Mouse (Mus musculus) bone marrow, adult 2 months (tissue): ENCODE data around the gene Polr3g. TPM values are rescaled to one million over a fixed set of nuclear protein-coding genes. Genes with fewer than 3 reads are reported as not detected.
"Not testable (repeated sequence)": the region's sequence is repeated elsewhere in the genome, so short reads cannot be mapped to it uniquely, and the experiment has no call there.

Source experiments
- H3K27ac ChIP-seq: fragments of 200-500 bp; 2 replicates; pipeline ENCODE4 v1.5.1; 2012; ENCODE audit warnings: low read depth, mild to moderate bottlenecking, control low read depth, inconsistent platforms, low read length; ENCODE audit not compliant: control insufficient read depth, poor library complexity, insufficient read depth
- H3K4me1 ChIP-seq: fragments of 200-500 bp; 2 replicates; pipeline ENCODE4 v1.6.1; 2011; ENCODE audit warnings: low read length; ENCODE audit not compliant: control insufficient read depth, insufficient read depth
- H3K4me3 ChIP-seq: fragments of 200-500 bp; replicated peaks from 2 replicates; pipeline ENCODE3; 2011; ENCODE audit warnings: mild to moderate bottlenecking, low read depth, low read length, control low read depth; ENCODE audit not compliant: control insufficient read depth
- CTCF ChIP-seq: fragments of 200-500 bp; IDR thresholded peaks from 2 replicates; pipeline ENCODE4 v1.5.1; 2011; ENCODE audit warnings: low read length, control low read depth; ENCODE audit not compliant: control insufficient read depth, insufficient read depth
- POLR2A ChIP-seq: fragments of 200-500 bp; IDR thresholded peaks from 2 replicates; pipeline ENCODE4 v1.6.1; 2011; ENCODE audit warnings: low read depth, mild to moderate bottlenecking, control low read depth, low read length, borderline replicate concordance; ENCODE audit not compliant: control insufficient read depth
- WGBS: fragments of 180-500 bp; shearing (Covaris S2); methylation state at CpG from one replicate; pipeline ENCODE4 v1.1.7; 2018; 5-methylcytosine and 5-hydroxymethylcytosine counted together
- polyA plus RNA-seq: library from polyadenylated mRNA; stranded (reverse); fragments of >200 nt; gene quantifications from 2 replicates; pipeline ENCODE4 v1.2.4, GENCODE M21; 2011; ENCODE audit warnings: low replicate concordance; ENCODE audit not compliant: missing spikeins, insufficient read depth, insufficient read length

The Polr3g gene
- polyA plus RNA-seq, 1 experiment, result 4.9 TPM

DNA sequence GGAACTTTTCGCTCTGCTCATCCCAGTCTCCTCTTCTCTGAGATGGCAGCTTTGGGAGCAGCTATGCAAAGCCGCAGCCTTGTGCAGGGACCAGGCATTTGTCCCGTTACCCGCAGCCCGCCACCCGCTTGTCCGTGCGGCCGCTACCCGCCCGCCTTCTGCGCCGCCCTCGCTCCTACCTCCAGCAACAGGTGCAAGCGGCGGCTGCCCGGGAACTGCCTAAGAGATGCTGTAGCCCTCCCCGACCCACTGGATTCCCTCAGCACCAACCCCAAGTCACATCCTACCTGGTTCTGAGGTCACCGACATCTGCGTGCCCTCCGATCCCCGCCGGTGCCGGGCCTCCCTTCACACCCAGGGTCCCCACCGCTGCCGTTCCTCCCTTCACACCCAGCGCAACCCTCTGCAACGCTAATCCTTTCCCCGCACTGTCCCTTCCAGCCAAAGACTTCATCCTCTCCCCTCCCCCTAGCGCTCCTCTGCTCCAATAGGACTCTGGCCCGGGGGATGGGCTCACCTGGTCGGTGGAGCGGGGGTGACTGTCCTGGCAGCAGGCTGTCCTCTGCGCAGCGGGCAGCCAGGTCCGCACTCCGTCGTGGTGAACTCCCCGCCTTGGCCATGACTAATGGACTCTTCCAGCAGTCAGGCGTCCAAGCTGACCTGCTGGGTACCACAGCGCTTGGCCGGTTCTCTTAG, 77.9 kb downstream of the Polr3g start, which contains the start of gene Adgrv1:
Gene Adgrv1 (minus strand): TSS at position 435 of the 696 bp plus-strand sequence.
- WGBS, result 8% methylated on average over 42 of the region's 42 CpGs
- Histone ChIP-seq H3K27ac (no peak within 1 kb of the TSS), H3K4me3 (no peak within 1 kb of the TSS), H3K4me1 (no peaks in the 10 kb centered on the region; the same call in 1 of the 2 replicates)
- TF ChIP-seq POLR2A (no peak), CTCF (no peak)

DNA sequence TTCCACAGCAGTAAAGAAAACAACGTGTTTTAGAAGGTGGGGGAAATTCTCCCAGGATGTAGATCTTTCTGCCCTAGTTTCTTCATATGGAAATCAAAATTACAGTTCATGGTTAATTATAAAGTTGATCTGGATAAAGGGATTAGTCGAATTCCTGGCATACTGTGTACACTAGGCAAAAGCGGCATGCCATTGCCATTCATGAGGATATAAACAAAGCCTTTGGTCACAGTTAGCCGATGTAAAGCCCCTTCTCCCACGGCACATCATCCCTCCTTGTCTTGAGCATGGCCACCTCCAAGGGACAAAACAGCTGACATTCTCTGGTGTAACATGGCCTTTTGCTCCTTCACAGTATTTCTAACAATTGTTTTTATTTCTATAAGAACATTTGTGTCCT, 80.2 kb downstream of the Polr3g start:
- TF ChIP-seq POLR2A, result no peak
- TF ChIP-seq CTCF, result no peak
- Histone ChIP-seq H3K27ac (no peak overlapping the region), H3K4me1 (no peaks in the 10 kb centered on the region; the same call in 1 of the 2 replicates), H3K4me3 (no peak overlapping the region)
- 76% methylated on average over 5 of the region's 5 CpGs for WGBS

DNA sequence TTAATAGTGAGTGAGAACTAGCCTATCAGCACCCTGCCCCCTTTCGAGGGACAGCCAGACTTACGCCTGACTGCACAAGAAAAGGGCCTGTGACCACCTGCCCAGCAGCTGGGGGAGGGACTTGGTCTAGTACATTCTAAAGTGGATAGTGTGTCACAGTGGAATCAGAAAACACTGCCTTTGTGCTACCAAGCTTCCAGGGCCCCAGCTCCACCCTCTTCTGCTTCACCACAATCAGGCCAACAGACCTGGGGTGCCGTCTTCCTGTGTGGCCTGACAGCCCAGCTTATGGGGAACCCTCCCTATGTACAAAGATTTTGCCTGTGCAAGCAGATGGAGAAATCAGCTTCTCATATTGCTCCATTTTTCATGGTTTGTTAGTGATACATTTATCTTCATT, 81.4 kb downstream of the Polr3g start:
- no peak overlapping the region for H3K4me3 ChIP-seq
- no peak overlapping the region for H3K27ac ChIP-seq
- 48% methylated on average over 3 of the region's 3 CpGs for WGBS
- no peaks in the 10 kb centered on the region; the same call in 1 of the 2 replicates for H3K4me1 ChIP-seq
- TF ChIP-seq CTCF (no peak), POLR2A (no peak)

DNA sequence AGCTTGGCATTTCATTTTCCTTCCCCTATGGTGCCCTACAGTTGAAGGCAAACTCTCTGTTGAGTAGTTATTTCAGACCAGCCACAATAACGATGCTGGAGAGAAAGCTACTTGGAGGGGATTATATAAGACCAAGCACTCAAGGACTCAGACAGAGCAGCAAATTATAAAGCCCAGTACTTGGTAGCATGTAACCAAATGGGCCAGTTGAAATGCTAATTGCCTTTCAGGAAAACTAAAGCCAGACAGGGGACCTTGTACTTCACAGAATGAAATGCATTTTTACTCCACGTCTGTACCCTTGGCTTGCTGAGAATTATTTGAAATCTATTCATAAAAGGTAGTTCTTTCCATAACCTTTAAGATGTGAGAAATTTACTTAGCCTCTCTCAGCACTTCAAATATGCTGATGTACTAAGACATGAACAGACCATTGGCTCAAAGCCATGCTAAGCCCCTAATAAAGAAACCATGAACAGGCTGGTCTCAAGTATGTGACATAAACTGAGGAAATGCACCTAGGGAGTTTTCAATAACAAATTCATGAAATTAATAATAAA, 82.1 kb downstream of the Polr3g start:
- WGBS, result 66% methylated on average over 2 of the region's 2 CpGs
- H3K4me3 ChIP-seq, result no peak overlapping the region
- no peak overlapping the region for H3K27ac ChIP-seq
- no peak for TF ChIP-seq CTCF
- TF ChIP-seq POLR2A, result no peak
- H3K4me1 ChIP-seq, result no peaks in the 10 kb centered on the region; the same call in 1 of the 2 replicates

DNA sequence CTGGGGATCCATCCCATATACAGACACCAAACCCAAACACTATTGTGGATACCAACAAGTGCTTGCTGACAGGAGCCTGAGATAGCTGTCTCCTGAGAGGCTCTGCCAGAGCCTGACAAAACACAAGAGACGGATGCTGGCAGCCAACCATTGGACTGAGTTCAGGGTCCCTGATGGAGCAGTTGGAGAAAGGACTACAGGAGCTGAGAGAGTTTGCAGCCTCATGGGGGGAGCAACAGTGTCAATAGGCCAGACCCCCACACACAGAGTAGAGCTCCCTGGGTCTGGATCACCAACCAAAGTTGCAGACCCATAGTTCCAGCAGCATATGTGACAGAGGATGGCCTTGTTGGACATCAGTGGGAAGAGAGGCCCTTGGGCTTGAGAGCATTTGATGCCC, 83.0 kb downstream of the Polr3g start:
- H3K27ac ChIP-seq, H3K4me1 ChIP-seq, H3K4me3 ChIP-seq: not testable (repeated sequence)
- WGBS, result 70% methylated on average over 1 of the region's 1 CpGs

Other genes starting within 250 kb of the Polr3g start
- 1.7 TPM in 1 of 2 replicates, not detected in the other for gene Adgrv1, start 77.9 kb downstream of the Polr3g start, polyA plus RNA-seq
- 3.0 and 4.5 TPM in 2 replicates for gene Lysmd3, start 53.4 kb downstream of the Polr3g start, polyA plus RNA-seq
- gene Mblac2, start 328 bp upstream of the Polr3g start, polyA plus RNA-seq, result 2.8 and 9.1 TPM in 2 replicates
- gene Cetn3, start 72.1 kb upstream of the Polr3g start, polyA plus RNA-seq, result 53.3 and 57.3 TPM in 2 replicates